Mouse (Mus musculus) thymus, postnatal 10 days (tissue): Measurements from ENCODE around the gene Pde10a.

Experiments
- DNase-seq, 2 experiments: peaks; one replicate each; pipeline ENCODE4 v3.0.0; 2021; ENCODE audit warnings: low spot score in 2 of 2

Gene Pde10a

GRCm38 (mm10) chr17:8961644-8962043, 436.5 kb downstream of the Pde10a start:
- DNase-seq: no peak

- no peak for DNase-seq
These were observed 440.0 kb downstream of the Pde10a start for GRCm38 (mm10) chr17:8965177-8965576.

- no peak for DNase-seq
These were observed 447.1 kb downstream of the Pde10a start for GRCm38 (mm10) chr17:8972152-8972854.

DNA sequence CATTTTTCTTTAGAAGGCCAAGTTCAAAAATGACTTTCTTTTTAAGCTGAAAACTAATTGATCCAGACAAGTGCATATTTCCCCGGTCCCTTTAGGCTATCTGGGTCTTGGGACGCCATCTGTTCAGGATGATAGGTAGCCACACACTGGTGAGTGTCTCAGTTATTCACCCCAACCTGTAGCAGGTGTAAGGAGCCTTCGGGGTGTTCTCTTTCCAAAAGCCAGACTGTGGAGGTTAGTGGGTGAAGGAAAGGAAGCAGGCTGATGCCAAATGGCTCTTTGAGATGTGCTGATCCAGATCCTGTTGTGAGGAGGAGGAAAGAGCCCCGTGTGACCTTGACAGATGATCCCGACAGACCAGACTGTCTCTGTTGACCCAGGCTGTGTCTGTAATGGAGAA, 448.2 kb downstream of the Pde10a start:
- no peak for DNase-seq

- no peak for DNase-seq
These were observed 449.3 kb downstream of the Pde10a start for GRCm38 (mm10) chr17:8974423-8974822.

GRCm38 (mm10) chr17:8974823-8975397, 449.7 kb downstream of the Pde10a start:
- DNase-seq: no peak

- DNase-seq: no peak
These were observed 451.6 kb downstream of the Pde10a start for GRCm38 (mm10) chr17:8976745-8977144.

DNA sequence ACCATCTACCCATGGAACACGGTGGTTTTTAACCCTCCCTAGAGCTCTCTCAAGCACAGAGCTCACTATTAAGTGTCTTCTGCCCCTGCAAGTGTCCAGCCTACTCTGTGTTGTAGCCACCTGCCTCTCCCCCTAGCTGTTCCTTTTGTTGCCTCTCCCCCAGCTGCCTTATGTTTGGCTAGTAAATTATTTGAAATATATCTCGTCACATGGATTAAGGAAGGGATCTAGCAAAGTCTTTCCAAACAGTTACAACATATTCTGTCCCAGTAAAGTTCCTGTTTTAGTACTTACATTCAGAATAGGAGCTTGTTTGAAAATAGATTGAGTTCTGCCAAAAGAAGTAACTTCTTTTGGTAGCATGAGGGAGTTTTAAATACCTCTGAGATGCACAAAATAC, 452.1 kb downstream of the Pde10a start:
- no peak for DNase-seq

DNA sequence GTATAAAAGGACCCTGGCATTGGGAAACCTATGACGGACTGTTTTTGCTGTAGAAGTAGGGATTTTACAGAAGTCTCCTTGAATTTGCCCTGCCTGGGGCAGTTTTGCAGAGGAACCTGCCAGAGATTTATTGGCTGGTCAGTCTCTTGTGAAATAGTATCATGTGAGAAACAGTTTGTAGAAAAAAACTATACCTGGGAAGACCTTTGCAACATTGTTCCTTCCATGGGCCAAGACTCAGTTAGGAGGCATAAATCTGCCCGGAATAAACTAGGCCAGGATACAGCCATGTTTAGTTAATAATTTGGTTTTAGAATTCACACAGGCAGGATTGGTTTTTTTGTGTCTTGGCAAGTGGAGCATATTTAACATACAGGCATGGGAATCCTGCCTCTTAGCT, 458.4 kb downstream of the Pde10a start:
- DNase-seq: no peak

GRCm38 (mm10) chr17:8985714-8986113, 460.5 kb downstream of the Pde10a start:
- DNase-seq: no peak

GRCm38 (mm10) chr17:8986551-8986950, 461.4 kb downstream of the Pde10a start:
- DNase-seq: no peak

GRCm38 (mm10) chr17:8987369-8987768, 462.2 kb downstream of the Pde10a start:
- DNase-seq: no peak

- peak; percentile 85 to 92 for DNase-seq
These were observed 463.1 kb downstream of the Pde10a start, which contains the start of gene 1700010I14Rik for GRCm38 (mm10) chr17:8988119-8988807. Gene 1700010I14Rik, plus strand, starts transcription at chr17:8988333.

DNA sequence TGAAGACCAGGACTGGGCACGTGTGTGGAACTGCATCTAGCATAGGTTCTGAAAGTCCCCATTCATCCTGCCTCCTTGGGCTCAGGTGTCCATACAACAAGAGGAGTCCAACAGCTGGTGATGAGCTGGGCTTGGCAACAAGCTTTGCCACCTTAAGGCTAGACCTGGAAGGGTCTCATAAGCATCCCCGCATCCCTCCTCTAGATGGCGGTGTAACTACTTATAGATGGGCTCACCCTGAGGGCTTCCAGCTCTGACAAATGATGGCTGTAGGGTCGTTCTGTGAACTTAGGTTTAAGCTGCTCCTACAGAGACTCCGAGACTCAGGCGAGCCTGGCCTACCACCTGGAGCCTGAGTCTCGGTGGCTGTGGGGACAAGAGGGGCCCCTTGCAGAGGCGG, 466.0 kb downstream of the Pde10a start:
- DNase-seq: peak; percentile 51 to 69

- no peak for DNase-seq
These were observed 470.2 kb downstream of the Pde10a start for GRCm38 (mm10) chr17:8995344-8995743.

- no peak for DNase-seq
These were observed 477.3 kb downstream of the Pde10a start for GRCm38 (mm10) chr17:9002438-9002837.

GRCm38 (mm10) chr17:9004516-9004915, 479.3 kb downstream of the Pde10a start:
- peak in 1 of 2 experiments; percentile 32 for DNase-seq

DNA sequence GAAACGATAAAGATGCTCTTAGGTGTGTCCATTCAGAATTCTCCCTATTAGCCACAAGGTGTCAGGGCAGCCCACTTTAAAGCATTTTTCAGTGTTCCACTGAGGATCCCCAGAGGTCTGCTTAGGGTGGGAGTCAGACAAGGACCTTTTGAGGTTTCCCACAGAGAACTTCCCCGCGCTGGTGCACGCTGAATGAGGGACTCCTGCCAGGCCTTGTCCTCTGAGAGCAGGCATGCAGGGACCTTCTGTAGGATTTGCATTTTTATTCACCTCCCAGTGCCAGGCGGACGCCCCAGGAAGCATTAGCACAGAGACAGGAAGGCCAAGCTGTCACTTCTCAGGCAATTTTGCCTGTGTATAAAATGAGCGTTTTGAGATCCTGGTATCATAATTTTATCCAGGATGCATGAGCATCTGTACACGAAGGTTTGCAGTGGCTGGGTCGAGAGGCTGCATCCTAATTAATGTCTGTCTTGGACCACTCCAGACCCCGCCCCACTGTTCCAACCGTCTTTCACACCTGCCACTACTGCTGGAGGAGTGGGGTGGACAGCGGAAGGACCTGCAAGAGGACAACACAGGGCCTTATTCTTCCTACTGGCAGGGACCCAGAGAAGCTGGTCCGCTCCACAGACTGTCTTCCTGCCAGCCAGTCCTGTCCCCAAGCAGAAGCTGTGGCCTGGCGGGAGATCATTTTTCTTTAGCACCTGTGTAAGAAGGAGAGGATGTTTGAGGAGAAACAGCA, 498.2 kb downstream of the Pde10a start:
- DNase-seq: no peak

- DNase-seq: peak in 1 of 2 experiments; percentile 17
These were observed 505.0 kb downstream of the Pde10a start for GRCm38 (mm10) chr17:9030181-9030580.

DNA sequence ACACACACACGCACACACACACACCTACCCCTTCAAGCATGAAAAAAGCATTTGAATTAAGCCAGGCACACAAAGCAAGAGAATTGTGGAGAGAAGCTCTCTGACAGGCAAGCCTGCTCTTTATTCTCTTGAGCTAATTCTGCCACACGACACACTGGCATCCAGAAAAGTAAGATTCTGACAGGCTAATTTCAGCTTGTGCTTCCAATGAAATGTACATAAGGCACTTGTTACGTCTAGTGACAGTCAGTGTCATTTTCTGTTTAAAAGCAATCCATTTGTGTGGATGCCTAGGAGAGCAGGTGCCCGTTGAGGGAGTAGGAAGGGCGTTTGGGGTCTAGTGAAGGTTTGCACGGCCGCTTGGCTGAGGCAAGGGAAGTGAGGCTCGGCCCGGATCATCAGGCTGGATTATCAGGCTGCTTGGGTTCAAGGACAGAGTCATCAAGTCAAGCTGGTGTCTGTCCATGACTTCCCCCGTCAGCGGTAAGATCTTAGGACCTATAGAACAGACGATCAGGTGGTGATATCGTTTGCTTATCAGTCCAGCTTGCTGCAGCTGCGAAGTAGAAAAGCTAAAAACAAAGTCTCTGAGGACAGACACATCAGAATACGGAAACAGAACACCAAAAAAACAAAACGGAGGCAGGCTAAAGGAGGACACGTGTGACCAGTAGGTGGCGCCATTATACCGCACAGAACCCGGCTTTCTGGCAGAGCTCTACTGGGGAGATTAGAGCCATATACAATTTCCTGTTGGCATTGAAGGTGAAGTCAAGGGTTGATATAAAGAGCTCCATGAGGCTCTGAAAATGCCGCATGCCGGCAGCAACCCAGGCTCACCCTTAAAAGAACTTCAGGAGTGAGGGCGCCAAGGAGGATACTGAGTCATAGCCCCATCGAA, 506.3 kb downstream of the Pde10a start:
- DNase-seq: peak; percentile 64 to 87
